Mouse (Mus musculus) effector memory CD4-positive, alpha-beta T cell, adult 5 months (primary cell): ENCODE results near the gene Fam186a. TPM values are rescaled to one million over a fixed set of nuclear protein-coding genes. Genes with fewer than 3 reads are reported as not detected.

ENCODE experiments used
- polyA plus RNA-seq: library from polyadenylated mRNA; unstranded; fragments of 100-300 nt; shearing (Covaris generic); gene quantifications from one replicate; pipeline ENCODE4 v1.2.1, GENCODE M21; 2017

Gene Fam186a
- not detected for polyA plus RNA-seq

GRCm38 (mm10) chr15:99966961-99967360 is at the start of gene Fam186a:
Gene Fam186a, minus strand, starts transcription at chr15:99967061.

DNA sequence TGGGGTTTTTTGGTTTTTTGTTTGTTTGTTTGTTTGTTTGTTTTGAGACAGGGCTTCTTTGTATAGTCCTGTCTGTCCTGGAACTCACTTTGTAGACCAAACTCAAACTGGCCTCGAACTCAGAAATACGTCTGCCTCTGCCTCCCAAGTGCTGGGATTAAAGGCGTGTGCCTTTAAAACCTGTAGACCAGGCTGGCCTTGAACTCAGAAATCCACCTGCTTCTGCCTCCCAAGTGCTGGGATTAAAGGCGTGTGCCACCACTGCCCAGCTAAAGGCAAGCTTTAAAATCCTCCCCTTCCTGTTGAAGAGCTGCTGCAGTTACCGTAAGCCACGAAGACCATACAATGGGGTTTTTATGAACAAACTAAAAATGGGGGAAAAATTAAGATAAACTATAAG is 2.9 kb upstream of the Fam186a start, which contains the start of gene Larp4:
Larp4 (plus strand) TSS at position 301 of the 400 bp plus-strand sequence.

DNA sequence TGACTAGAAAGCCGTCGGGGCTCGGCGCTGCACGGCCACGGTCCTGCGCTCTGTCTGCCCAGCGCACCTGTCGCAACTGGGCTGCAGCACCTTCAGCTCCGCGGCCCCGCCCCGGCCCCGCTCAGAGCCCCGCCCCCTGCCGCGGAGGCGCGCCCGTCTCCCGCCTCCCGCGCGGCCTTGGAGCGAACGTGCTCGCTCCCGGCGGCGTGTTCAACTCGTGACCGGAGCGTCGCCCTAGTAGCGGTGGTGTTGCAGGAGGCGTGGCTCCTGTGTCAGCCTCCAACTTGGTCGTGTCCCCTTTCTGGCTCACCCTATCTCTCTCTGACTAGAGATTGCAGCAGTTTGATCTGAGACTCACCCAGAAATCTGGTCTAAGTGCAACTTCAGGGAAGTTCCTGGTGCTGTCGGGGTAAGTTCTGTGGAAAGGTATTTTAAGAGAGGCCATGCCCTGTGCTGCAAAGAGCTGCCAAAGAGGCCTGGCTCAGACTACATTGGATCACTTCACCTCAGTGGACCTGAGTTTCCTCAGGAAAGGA is 91.5 kb downstream of the Fam186a start, which contains the start of gene Lima1:
Lima1 (minus strand) TSS at position 123 of the 536 bp plus-strand sequence.

Other genes with a start within 250 kb of the Fam186a start
- not detected for gene Gpd1, start 249.5 kb downstream of the Fam186a start, polyA plus RNA-seq
- gene Cox14, start 241.4 kb downstream of the Fam186a start, polyA plus RNA-seq = 115 TPM
- 64.6 TPM for gene Cers5, start 194.2 kb downstream of the Fam186a start, polyA plus RNA-seq
- gene Lima1, start 91.6 kb downstream of the Fam186a start, polyA plus RNA-seq = 0.54 TPM
- gene Larp4, start 3.0 kb upstream of the Fam186a start, polyA plus RNA-seq = 56.8 TPM
- gene Dip2b, start 71.6 kb upstream of the Fam186a start, polyA plus RNA-seq = 43.5 TPM